Mouse (Mus musculus): Measurements from ENCODE around the gene Kxd1.

GRCm38 (mm10) chr8:70492664-70493640, 34.8 kb downstream of the Kxd1 start, which contains the start of gene Crlf1:
- no peak for TF ChIP-seq CTCF (IDR thresholded peaks at IDR 0.05; ENCODE audit: low read depth, low read length)
- TF ChIP-seq POLR2A (IDR thresholded peaks at IDR 0.05; ENCODE audit: extremely low read depth, insufficient read depth, low read length) = no peak
